Mouse (Mus musculus) testis, adult 10 weeks (tissue): Measurements from ENCODE around the gene Mmp9. TPM values are rescaled to one million over a fixed set of nuclear protein-coding genes. Genes with fewer than 3 reads are reported as not detected.

Experiments
- polyA plus RNA-seq: library from polyadenylated mRNA; stranded (reverse); fragments of 350-450 nt; fragmentation: Illumina TruSeq; extraction: RNeasy Lipid Tissue Mini Kit (QIAGEN cat#74804); gene quantifications from one replicate; pipeline ENCODE4 v1.2.3, GENCODE M21; 2014; ENCODE audit warnings: low read depth, low replicate concordance

The Mmp9 gene
- polyA plus RNA-seq = not detected

DNA sequence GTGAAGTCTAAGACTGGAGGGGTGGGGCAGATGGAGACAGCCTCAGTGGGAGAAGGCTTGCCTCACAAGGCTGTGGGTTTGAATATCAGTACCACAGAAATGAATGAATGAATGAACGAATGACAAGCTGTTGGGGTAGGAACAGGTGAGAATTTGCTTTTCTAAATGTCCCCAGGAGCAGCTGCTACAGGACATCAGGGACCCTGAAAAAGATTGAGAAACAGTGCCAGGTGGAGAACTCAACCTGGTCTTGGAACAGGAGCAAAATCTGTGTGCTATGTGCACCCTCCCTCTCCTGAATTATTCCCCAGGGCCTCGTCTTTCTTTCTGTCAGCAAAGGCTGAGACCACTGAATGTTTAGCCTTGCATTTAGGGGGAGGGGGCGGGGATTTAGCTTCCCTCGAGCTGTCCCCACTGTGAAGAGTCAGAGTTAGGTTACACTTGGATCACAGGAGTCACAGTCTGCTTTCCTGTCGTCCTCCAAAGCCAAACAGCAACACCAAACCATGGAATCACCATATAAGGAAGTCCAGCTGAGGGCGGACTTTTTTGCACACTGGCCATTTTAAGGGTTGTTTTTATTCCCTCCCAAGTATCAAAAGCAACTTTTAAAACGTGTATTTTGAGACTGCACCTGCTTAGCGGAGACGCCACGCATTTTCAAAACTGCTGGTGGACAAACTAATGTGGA, at the start of gene Mmp9:
Gene Mmp9 (plus strand): TSS at position 641 of the 691 bp plus-strand sequence.

DNA sequence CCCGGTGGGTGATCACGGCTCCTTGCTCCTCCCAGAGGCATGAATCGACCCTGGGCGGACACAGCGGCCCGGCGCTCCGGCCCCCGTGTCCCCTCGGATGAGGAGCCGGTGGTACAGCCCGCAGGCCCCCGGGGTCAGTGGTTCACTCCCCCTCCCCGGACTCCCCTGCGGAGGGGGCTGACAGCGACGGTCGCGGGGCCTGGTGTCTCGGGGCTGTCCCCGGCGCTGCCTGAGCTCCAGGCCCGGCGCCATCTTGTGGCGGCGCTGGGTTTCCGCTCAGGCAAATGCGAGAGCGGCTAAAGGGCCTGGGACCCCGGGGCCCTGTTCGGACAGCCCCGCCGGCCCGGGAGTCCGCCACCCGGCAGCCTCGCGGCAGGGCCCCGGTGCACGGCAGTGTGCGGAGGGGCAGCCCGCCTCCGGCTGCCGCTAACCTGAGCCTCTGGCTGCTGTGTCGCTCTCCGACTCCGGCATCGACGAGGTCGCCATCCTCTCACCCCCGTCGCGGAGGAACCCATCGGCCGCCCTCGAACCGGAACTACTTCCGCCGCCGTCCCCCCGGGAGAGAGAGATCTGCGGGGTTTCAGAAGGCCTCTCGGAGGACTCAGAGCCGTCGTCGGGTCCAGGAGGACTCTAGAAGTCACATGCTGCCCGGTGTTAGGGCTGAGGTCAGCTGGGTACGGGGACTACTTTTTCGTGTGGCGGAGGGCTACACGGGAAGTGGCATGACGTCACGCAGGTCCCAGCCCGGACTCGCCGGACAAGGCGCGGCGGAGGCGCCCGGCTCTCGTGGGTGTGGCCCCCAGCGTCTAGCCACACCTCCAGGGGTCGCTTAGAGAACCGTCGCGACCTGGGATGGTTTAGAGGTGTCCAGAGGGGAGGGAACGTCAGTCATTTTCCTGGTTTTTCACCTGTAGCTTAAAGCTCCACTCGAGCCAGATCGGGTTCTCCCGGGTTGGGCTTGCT, 29.2 kb upstream of the Mmp9 start, which contains the start of gene Zfp335:
Gene Zfp335 (minus strand): TSS at position 672 of the 963 bp plus-strand sequence.

DNA sequence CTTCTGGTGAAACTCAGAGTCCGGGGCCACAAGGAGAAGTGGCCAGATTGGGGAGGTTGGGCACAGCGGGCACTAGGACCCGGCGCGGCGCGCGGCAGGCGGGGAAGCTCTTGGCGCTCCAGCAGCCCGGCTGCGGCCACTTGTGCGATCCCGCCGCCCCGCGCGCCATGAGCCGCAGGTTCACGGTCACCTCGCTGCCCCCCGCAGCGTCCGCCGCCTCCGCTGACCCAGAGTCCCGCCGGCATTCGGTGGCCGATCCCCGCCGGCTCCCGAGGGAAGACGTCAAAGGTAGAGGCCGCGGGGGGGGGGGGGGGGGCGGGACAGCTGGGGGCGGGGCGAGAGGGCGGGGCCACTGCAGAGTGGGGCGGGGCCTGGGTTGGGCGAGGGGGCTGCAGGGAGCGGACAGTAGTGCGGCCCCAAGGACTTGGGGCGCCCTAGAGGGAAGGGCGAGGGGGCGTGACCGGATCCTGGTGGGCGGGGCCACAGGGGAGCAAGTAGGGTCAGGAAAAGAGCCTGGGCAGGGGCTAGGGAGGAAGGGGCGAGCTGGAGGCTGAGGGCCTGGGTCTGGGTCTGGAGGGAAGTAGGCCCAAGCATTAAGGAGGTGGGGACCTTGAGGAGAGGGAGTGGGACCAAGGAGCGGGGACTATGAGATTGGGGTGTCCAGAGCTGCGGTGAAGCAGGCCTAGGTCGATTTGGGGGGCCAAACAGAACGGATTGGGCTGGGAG, 20.3 kb downstream of the Mmp9 start, which contains the start of gene Slc12a5:
Gene Slc12a5 (plus strand): TSS at position 87 of the 726 bp plus-strand sequence.

Other genes starting within 250 kb of the Mmp9 start
- not detected for gene Spint4, start 242.3 kb upstream of the Mmp9 start, polyA plus RNA-seq
- gene Spint5, start 225.5 kb upstream of the Mmp9 start, polyA plus RNA-seq = 8.1 TPM
- gene Wfdc3, start 194.8 kb upstream of the Mmp9 start, polyA plus RNA-seq = 11.3 TPM
- gene Dnttip1, start 194.8 kb upstream of the Mmp9 start, polyA plus RNA-seq = 5.0 TPM
- gene Ube2c, start 170.9 kb upstream of the Mmp9 start, polyA plus RNA-seq = 11.9 TPM
- not detected for gene Tnnc2, start 160.8 kb upstream of the Mmp9 start, polyA plus RNA-seq
- 1.4 TPM for gene Snx21, start 155.0 kb upstream of the Mmp9 start, polyA plus RNA-seq
- gene Acot8, start 135.9 kb upstream of the Mmp9 start, polyA plus RNA-seq = 1.3 TPM
- 14.7 TPM for gene Zswim3, start 135.7 kb upstream of the Mmp9 start, polyA plus RNA-seq
- gene Zswim1, start 118.1 kb upstream of the Mmp9 start, polyA plus RNA-seq = 6.0 TPM
- 15.7 TPM for gene Spata25, start 112.2 kb upstream of the Mmp9 start, polyA plus RNA-seq
- 5.4 TPM for gene Ctsa, start 107.9 kb upstream of the Mmp9 start, polyA plus RNA-seq
- not detected for gene Neurl2, start 107.3 kb upstream of the Mmp9 start, polyA plus RNA-seq
- gene Pltp, start 83.1 kb upstream of the Mmp9 start, polyA plus RNA-seq = 1.1 TPM
- 2.8 TPM for gene Pcif1, start 61.5 kb upstream of the Mmp9 start, polyA plus RNA-seq
- 0.22 TPM for gene Zfp335, start 29.0 kb upstream of the Mmp9 start, polyA plus RNA-seq
- 8.0 TPM for gene Slc12a5, start 20.0 kb downstream of the Mmp9 start, polyA plus RNA-seq
- 22.8 TPM for gene Ncoa5, start 94.1 kb downstream of the Mmp9 start, polyA plus RNA-seq
- not detected for gene Cd40, start 114.8 kb downstream of the Mmp9 start, polyA plus RNA-seq
- gene 1700025C18Rik, start 150.0 kb downstream of the Mmp9 start, polyA plus RNA-seq = 2.2 TPM